Mouse (Mus musculus): ENCODE measurements around the gene Ranbp10.

The Ranbp10 gene

DNA sequence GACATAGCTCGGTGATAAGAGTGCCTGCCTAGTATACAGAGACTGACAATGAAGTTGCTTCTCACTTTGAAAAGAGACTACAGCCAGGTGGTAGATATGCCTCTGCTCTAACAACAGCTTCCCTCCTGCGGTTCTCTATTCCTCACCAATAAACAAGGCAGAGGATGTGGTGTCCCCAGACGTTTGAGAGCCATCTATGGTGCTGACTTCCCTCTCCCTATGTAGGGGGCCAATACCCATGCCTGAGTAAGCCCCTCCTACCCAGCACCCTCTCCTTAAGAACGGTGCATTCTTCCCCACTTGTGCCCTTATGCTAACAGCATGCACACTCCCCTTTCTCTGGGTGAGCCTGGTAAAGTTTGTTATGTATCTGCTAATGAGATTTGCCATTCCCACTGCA, 38.2 kb downstream of the Ranbp10 start:
- peak; percentile 72 for DNase-seq (ENCODE audit: low read depth)

DNA sequence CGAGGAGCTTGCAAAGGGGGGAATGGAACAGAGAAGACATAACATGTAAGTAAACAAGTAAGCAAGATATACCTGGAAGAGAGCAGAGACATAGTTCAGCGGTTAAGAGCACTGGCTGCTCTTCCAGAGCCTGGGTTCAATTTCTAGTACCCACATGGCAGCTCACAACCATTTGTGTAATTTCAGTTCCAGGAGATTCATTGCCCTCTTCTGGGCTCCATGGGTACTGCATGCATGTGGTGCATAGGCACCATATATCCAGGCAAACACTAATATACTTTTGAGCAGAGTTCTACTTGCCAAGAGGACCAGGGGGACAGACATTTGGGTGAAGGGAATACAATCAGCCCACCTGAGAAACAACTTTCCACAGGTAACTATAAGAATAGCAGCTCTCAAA, 38.9 kb downstream of the Ranbp10 start:
- DNase-seq (ENCODE audit: low read depth), result peak; percentile 84

DNA sequence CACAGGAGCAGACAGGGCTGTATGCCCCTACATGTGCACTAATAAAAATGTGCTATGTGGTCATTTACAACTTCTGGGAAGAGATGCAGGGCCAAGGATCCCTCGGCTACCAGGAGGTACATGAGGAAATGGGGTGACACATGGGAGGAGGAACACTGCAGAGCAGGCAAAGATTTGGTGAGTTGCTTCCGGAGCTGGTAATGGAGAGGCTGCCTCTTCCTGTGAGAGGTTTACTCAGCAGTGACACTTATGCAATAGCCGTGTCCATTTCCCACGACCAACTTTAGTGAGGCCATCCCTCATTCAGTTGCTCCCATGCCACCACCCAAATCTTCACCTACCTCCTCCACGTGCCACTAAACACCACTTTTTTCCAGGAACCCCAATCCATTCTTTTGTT, 46.9 kb downstream of the Ranbp10 start:
- DNase-seq (ENCODE audit: low read depth), result no peak

DNA sequence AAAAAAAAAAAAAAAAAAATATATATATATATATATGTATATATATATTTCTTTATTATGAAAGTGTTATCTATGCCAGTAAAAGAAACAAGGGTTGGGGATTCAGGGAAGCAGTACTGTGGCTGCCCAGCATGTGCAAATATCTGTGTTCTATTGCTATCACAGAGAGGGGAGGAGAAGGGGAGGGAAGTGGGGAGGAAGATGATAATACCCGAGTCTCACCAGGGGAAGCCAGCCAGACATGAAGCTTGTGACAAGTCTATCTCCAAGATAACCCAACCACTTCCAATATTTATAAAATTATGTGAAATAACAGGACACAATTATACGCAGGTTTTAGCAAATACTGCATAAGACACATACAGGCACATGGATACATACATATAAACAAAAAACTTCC, 49.3 kb downstream of the Ranbp10 start:
- no peak for DNase-seq (ENCODE audit: low read depth)

GRCm38 (mm10) chr8:105774498-105774897, 52.7 kb downstream of the Ranbp10 start:
- DNase-seq (ENCODE audit: low read depth), result no peak

GRCm38 (mm10) chr8:105773441-105773861, 53.7 kb downstream of the Ranbp10 start:
- no peak for DNase-seq (ENCODE audit: low read depth)

- DNase-seq (ENCODE audit: low read depth), result no peak
Observed at GRCm38 (mm10) chr8:105771398-105772175, 55.6 kb downstream of the Ranbp10 start.

GRCm38 (mm10) chr8:105770609-105771008, 56.5 kb downstream of the Ranbp10 start:
- peak; percentile 61 for DNase-seq (ENCODE audit: low read depth)

- no peak for DNase-seq (ENCODE audit: low read depth)
Observed at GRCm38 (mm10) chr8:105768485-105769257, 58.5 kb downstream of the Ranbp10 start.

GRCm38 (mm10) chr8:105758277-105759108, 68.7 kb downstream of the Ranbp10 start, which contains the start of gene Gfod2:
Gene Gfod2, minus strand, starts transcription at chr8:105758664.
- DNase-seq (ENCODE audit: low read depth), result peak; percentile 98

DNA sequence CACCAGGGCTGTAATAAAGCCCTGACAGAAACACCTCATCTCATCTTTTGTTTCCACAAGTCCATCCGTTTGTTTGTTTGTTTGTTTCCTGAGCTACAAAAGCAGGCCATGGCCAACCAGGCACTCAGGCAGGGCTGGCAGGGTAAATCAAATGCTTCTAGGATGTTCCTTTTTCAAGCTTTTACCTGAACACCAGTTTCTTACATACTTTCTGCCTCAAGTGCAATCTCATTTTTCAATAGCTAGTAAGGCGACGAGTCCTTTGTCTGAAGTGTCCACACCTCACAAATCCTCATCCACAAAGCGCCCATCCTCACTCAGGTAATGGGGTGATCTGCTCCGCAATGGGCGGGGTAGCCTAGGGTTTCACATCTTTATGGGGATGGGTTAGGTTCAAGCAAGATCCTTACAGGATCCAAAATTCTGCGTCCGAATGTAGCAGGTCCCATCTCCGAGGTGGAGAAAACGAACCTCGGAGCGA, 69.3 kb downstream of the Ranbp10 start:
- DNase-seq (ENCODE audit: low read depth), result no peak

GRCm38 (mm10) chr8:105754688-105755087, 72.5 kb downstream of the Ranbp10 start:
- DNase-seq (ENCODE audit: low read depth), result no peak

DNA sequence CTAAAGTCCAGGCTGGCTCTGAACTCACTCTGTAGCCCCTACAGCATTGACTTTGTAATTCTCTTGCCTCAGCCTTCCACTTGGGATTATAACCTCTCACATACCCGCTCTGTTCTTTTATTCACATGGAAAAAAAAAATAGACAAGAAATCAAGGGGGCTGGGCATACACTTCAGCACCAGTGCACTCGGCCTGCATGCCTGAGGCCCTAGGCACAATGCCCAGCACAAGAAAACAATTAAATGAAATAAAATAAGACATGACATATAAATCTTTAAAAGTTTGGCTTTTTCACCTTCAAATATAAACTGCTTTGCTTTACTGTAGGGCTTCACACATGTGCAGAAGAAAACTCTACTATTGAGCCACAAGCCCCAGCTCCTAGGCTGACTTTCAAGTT, 73.2 kb downstream of the Ranbp10 start:
- DNase-seq (ENCODE audit: low read depth), result no peak

- no peak for DNase-seq (ENCODE audit: low read depth)
Observed at GRCm38 (mm10) chr8:105750606-105751005, 76.5 kb downstream of the Ranbp10 start.

- DNase-seq (ENCODE audit: low read depth), result no peak
Observed at GRCm38 (mm10) chr8:105743301-105743700, 83.8 kb downstream of the Ranbp10 start.

DNA sequence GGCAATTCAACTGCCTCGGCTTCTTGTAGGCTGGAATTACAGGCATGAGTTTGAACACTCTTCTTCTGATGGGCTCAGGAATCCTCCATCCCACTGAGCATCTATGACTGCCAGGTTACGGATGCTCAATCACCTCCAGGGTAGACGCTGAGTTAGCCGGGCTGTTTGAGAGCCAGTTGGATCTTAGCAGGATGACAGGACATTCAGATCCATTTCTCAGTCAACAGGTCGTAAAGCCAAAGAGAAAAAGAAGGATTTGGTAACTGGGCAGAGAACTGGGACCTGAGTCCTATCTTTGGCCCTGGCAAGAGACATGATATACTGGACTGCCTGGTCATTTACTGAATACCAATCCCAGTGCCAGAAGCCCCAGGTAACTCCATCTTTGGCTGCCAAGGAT, 87.9 kb downstream of the Ranbp10 start:
- DNase-seq (ENCODE audit: low read depth), result no peak

- DNase-seq (ENCODE audit: low read depth), result no peak
Observed at GRCm38 (mm10) chr8:105732186-105732585, 95.0 kb downstream of the Ranbp10 start.

GRCm38 (mm10) chr8:105727397-105728124, 99.6 kb downstream of the Ranbp10 start:
- peak; percentile 66 for DNase-seq (ENCODE audit: low read depth)

- DNase-seq (ENCODE audit: low read depth), result no peak
Observed at GRCm38 (mm10) chr8:105725726-105726125, 101.4 kb downstream of the Ranbp10 start.

DNA sequence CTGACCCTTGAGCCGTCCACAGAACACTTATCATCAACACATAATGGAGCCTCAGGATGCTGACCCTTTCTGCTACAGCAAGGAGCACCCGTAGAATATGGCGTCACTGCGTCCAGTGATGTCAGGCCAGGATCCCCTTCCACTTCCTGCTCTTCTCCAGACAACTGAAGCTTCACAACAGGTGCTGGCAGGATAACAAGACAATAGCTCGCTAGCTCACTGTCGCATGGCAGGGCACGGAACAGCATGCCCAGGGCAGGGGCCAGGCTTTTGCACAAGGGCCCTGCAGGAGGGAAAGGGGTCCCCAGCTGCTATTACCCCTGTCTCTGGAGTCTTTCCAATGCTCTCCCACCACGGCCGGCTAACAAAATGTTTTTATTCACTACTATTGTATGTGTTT, 104.3 kb downstream of the Ranbp10 start:
- DNase-seq (ENCODE audit: low read depth), result no peak

GRCm38 (mm10) chr8:105719637-105720036, 107.5 kb downstream of the Ranbp10 start:
- DNase-seq (ENCODE audit: low read depth), result no peak
